Mouse (Mus musculus) kidney, postnatal 4 days (tissue): Measurements from ENCODE around the gene Rbp2.

Source experiments
- DNase-seq, 2 experiments: peaks; one replicate each; pipeline ENCODE4 v3.0.0; 2021; ENCODE audit warnings: mixed read lengths in 2 of 2

Gene Rbp2

DNA sequence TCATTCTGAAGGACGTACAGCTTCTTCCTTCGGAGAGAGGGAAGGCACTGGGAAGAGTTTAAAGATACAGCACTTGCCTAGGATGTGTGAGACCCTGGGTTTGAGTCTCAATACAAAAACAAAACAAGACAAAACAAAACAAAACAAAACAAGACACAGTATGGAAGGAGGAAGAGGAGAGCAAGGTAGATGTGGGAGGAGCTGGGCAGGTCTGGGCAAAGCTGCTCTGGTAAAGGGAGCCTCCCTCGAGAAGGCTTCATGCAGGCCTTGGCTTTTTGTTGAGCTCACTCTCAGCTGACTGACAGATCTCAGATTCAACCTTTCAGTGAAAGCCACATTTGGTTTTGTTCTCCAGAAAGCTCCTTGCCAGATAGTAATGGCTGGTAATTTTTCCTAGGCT lies at the start of gene Rbp2:
TSS of gene Rbp2 (plus strand) at position 301 of the 400 bp plus-strand sequence.
- no peak for DNase-seq

GRCm38 (mm10) chr9:98437819-98438218 lies 48.1 kb upstream of the Rbp2 start:
- no peak for DNase-seq

DNA sequence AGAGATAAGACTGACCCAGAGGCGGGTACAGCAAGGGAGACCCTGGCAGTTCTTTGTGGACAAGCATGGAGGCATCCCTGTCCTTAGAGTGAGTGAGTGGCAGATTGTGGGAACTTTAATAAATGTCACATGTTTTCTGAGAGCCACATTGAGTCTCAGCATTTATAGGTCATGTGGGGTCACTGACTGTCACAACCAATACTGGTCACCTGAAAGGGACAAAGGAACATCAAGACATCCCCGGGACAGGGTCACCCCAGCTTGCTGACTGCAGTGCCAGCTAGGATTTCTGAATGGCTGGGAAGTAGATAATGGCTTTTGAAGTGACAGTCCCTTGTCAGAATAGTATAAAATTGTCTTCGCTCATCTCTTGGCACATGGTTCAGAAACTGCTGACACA lies 46.8 kb upstream of the Rbp2 start:
- DNase-seq, result no peak

DNA sequence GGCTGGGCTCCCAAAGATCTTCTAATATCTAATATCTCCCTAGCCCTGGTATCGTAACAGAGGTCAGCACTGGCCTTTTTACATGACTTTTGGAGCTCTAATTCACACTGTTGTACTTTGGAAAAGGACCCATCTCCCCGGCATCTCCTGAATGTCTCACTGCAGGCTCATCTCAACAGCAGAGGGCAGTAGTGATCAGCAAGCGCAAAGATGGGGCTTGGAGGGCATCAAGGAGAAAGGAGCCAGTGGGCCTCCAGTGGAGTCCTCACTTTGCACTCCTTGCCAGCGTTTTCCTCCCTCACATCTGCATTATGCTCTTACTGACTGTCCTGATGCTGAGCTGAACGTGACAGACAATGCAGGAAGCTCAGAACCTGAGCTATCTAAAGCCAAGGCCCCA lies 43.3 kb upstream of the Rbp2 start:
- peak; percentile 62 to 68 for DNase-seq

- DNase-seq, result no peak
Measured at GRCm38 (mm10) chr9:98445359-98446149, 40.4 kb upstream of the Rbp2 start.

- DNase-seq, result no peak
Measured at GRCm38 (mm10) chr9:98450976-98451375, 34.9 kb upstream of the Rbp2 start.

- no peak for DNase-seq
Measured at GRCm38 (mm10) chr9:98466709-98467108, 19.2 kb upstream of the Rbp2 start.

- no peak for DNase-seq
Measured at GRCm38 (mm10) chr9:98480172-98480749, 5.7 kb upstream of the Rbp2 start.

GRCm38 (mm10) chr9:98482256-98482655 lies 3.7 kb upstream of the Rbp2 start:
- no peak for DNase-seq

GRCm38 (mm10) chr9:98485020-98485419 lies 895 bp upstream of the Rbp2 start:
- DNase-seq, result no peak

DNA sequence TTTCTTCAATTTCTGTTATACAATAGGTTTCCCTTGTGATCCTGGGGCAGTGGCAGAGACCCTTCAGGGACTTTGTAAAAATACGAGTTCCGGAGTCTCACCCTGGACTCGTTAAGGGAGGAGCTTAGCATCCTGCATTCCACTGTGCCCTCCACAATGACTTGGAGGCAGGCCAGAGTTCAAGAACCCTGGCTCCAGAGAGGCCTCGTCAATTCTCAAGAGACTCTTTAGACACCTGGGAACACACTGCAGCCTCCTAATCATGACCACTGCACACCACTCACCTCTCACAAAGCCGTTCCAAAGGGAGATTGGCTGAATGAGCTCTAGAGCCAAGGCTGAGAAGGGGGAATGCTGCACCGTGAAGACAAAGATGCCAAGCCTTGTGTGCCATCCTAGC lies 1.4 kb downstream of the Rbp2 start:
- peak; percentile 13 to 34 for DNase-seq

GRCm38 (mm10) chr9:98489532-98489931 lies 3.6 kb downstream of the Rbp2 start:
- DNase-seq, result no peak

GRCm38 (mm10) chr9:98490128-98490527 lies 4.2 kb downstream of the Rbp2 start:
- DNase-seq, result peak; percentile 9 to 36

GRCm38 (mm10) chr9:98491071-98491470 lies 5.2 kb downstream of the Rbp2 start:
- DNase-seq, result no peak

DNA sequence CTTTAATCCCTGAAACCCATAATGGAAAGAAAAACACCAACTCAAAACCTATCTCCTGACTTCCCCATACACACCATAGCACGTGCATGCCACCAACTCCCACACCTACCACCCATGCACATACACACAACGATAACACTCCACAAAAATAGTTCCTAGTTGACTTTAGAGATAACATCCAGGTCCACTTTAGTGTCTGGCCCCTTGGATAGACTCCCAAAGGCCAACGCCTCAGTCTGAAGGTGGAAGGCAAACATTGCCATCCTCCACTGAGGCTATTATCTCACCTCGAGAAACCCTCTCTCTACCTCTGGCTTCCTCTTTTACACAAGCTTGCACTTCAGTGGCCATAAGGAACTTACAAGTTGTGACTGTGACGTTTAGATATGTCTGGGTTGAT lies 6.3 kb downstream of the Rbp2 start:
- no peak for DNase-seq

- no peak for DNase-seq
Measured at GRCm38 (mm10) chr9:98492821-98493220, 6.9 kb downstream of the Rbp2 start.

DNA sequence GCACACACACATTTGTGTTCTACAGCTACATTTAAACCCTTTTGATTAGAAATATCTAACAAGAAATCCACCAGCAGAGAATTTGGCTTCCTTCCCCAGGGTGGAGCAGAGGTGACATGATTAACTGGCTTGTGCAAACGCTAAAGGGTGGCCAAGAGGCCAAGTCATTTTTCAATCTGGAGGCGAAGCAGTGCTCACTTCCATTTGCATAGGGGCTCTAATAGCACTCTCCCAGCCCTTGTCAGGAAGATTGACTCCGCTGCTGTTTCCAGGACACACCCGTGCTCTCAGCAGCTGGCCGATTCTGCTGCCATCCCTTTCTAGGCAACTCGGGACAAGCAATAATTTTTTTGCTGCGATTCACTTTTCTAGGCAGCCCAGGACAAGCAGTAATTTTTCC lies 11.2 kb downstream of the Rbp2 start:
- peak; percentile 52 to 66 for DNase-seq

- peak; percentile 35 to 63 for DNase-seq
Measured at GRCm38 (mm10) chr9:98497990-98498389, 12.1 kb downstream of the Rbp2 start.

DNA sequence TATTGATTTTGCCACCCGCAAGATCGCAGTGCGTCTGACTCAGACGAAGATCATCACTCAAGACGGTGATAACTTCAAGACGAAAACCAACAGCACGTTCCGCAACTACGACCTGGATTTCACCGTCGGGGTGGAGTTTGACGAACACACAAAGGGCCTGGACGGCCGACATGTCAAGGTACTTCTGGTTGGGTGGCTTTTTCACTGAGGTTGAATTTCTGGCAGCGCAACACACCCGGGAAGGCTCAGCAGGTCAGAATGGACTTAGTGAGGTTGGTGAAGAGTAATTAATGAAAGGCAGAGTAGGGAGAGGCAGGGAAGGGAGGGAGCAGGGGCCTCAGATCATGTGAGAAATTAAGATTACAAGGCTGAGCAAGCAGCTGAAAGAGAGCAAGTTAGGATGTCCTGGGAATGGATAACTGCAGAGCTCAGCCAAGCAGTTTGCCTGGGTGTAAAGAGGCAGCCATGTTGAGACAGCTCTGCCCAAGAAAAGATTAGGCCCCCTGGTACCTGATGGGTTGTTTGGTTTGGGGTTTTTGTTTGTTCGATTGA lies 12.9 kb downstream of the Rbp2 start:
- no peak for DNase-seq

- no peak for DNase-seq
Measured at GRCm38 (mm10) chr9:98499601-98500000, 13.7 kb downstream of the Rbp2 start.

DNA sequence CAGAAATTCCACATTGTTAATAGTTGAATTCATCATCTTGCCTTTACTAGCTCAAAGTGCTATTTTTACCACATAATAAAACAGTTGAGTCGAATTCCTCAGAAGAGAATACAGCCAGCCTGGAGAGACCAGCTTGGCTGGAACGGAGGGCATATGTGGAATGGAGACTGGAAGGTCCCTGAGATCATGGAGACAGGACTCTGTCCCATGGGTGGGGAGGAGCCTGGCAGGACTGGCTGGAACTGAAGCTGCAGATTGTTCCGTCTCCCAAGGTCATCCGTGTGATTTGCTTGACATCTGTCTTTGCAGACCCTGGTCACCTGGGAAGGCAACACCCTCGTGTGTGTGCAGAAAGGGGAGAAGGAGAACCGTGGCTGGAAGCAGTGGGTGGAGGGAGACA lies 21.6 kb downstream of the Rbp2 start:
- DNase-seq, result no peak

DNA sequence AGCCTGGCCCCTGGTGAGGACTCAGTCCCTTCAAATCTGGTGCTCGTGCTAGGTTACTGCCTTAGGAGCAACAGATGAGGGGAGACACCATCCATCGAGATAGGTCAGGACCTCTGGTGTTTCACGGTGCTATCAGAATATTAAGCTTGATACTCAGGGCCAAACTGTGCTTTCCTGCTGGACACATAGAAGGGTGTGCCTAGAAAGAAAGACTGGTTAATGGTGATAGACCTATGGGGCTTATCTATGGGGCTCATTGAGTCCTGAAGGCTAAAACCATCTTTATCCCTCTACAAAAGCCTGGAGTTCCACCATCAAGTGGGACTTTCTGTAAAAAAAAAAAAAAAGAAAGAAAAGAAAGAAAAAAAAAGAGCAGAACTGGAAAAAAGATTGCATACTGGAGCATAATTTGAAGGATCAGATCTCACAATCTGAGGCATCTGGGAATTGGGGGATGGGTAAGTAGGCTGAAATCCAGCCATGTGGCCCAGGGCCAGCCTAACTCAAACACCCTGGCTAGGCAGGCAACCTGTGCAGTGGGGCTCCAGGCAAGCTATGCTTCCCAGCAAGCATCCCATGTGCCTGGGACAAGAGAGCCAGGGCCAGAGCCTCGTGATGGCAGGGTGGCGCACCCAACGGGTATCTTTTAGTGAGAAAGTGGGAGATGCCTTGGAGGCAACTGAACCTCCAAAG lies 24.6 kb downstream of the Rbp2 start:
- DNase-seq, result no peak

- no peak for DNase-seq
Measured at GRCm38 (mm10) chr9:98523872-98524271, 38.0 kb downstream of the Rbp2 start.
